Mouse (Mus musculus) lung, adult 2 months (tissue): ENCODE measurements around the gene Eea1.

ENCODE experiments used
- CTCF ChIP-seq: fragments of 200-500 bp; IDR thresholded peaks from 2 replicates; pipeline ENCODE4 v1.5.1; 2011; ENCODE audit warnings: mild to moderate bottlenecking, low read length, control low read depth; ENCODE audit not compliant: insufficient read depth
- POLR2A ChIP-seq: fragments of 200-500 bp; IDR thresholded peaks from 2 replicates; pipeline ENCODE4 v1.6.1; 2011; ENCODE audit warnings: low read depth, mild to moderate bottlenecking, control low read depth, low read length, borderline replicate concordance; ENCODE audit errors: extremely low read depth

DNA sequence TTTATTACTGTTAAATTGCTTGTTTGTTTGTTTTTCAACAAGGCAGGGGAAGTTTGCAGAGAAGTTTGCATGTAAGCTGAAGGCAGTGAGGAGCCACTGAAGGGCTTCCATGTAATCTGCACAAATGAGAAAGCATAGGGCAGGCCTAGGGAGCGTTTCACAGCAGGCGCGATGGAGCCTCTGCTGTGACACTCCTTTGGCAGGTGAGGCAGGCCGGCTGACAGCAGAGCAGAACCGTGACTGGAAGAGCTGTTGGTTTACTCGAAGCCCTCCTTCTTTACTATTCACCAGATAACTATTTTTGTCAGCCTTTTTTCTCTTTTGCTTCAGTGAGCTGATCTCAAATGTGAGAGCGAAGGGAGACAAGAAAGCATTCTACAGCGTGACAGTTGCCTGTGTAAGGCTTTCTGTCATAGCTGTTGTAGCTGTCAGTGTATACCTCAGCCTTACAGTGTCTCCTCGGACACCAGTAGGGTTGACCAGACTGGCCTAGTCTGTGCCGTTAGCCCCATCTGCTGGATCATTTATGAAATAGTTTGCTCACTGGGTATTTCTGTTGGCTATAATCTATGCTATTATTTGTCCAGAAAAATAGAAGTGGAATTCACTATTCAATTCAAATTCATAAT lies 93.0 kb downstream of the Eea1 start:
- TF ChIP-seq CTCF (peak; percentile 73), POLR2A (no peak)
